Mouse (Mus musculus) 3T3-L1 (cell line): ENCODE results near the gene Mrpl16.

Experiments used
- DNase-seq: peaks from one replicate; pipeline ENCODE4 v3.0.0-alpha.2; 2015; ENCODE audit warnings: low read depth, low spot score

The Mrpl16 gene

GRCm38 (mm10) chr19:11770205-11770892, at the start of gene Mrpl16:
Mrpl16 (plus strand) TSS chr19:11770391.
- peak; percentile 96 for DNase-seq

- no peak for DNase-seq
These were observed 46.3 kb upstream of the Mrpl16 start for GRCm38 (mm10) chr19:11723870-11724269.

- DNase-seq, result no peak
These were observed 45.9 kb upstream of the Mrpl16 start for GRCm38 (mm10) chr19:11724275-11724674.

GRCm38 (mm10) chr19:11725915-11726314, 44.3 kb upstream of the Mrpl16 start:
- DNase-seq, result no peak

- DNase-seq, result no peak
These were observed 42.9 kb upstream of the Mrpl16 start for GRCm38 (mm10) chr19:11727304-11727703.

- no peak for DNase-seq
These were observed 39.9 kb upstream of the Mrpl16 start for GRCm38 (mm10) chr19:11730278-11730677.

- DNase-seq, result no peak
These were observed 33.7 kb upstream of the Mrpl16 start for GRCm38 (mm10) chr19:11736455-11736854.

GRCm38 (mm10) chr19:11745680-11746079, 24.5 kb upstream of the Mrpl16 start:
- no peak for DNase-seq

GRCm38 (mm10) chr19:11747298-11747697, 22.9 kb upstream of the Mrpl16 start, which contains the start of gene Gif:
Gif (plus strand) TSS chr19:11747554.
- no peak for DNase-seq

- peak; percentile 32 for DNase-seq
These were observed 5.1 kb upstream of the Mrpl16 start for GRCm38 (mm10) chr19:11765059-11765458.

- DNase-seq, result no peak
These were observed 3.8 kb upstream of the Mrpl16 start for GRCm38 (mm10) chr19:11766413-11766812.

- DNase-seq, result peak; percentile 70
These were observed 2.0 kb upstream of the Mrpl16 start for GRCm38 (mm10) chr19:11768163-11768562.

GRCm38 (mm10) chr19:11769257-11769920, 802 bp upstream of the Mrpl16 start:
- no peak for DNase-seq

GRCm38 (mm10) chr19:11777191-11777865, 7.1 kb downstream of the Mrpl16 start:
- DNase-seq, result peak; percentile 81

- DNase-seq, result no peak
These were observed 15.4 kb downstream of the Mrpl16 start for GRCm38 (mm10) chr19:11785409-11786154.

- no peak for DNase-seq
These were observed 17.6 kb downstream of the Mrpl16 start for GRCm38 (mm10) chr19:11787826-11788225.

- DNase-seq, result no peak
These were observed 18.7 kb downstream of the Mrpl16 start for GRCm38 (mm10) chr19:11788876-11789275.

- DNase-seq, result no peak
These were observed 21.6 kb downstream of the Mrpl16 start for GRCm38 (mm10) chr19:11791825-11792224.

GRCm38 (mm10) chr19:11793741-11794359, 23.7 kb downstream of the Mrpl16 start:
- DNase-seq, result no peak

- DNase-seq, result no peak
These were observed 24.3 kb downstream of the Mrpl16 start for GRCm38 (mm10) chr19:11794447-11794846.

GRCm38 (mm10) chr19:11800531-11801315, 30.5 kb downstream of the Mrpl16 start:
- DNase-seq, result no peak
